Mouse (Mus musculus): ENCODE measurements around the gene Tshz2.

The Tshz2 gene

GRCm38 (mm10) chr2:169633491-169634289 lies 877 bp downstream of the Tshz2 start:
- DNase-seq (ENCODE audit: low spot score), result peak; percentile 57

- no peak for DNase-seq (ENCODE audit: low spot score)
Observed at GRCm38 (mm10) chr2:169634619-169635382, 2.0 kb downstream of the Tshz2 start.

GRCm38 (mm10) chr2:169635428-169635827 lies 2.6 kb downstream of the Tshz2 start:
- DNase-seq (ENCODE audit: low spot score), result no peak

GRCm38 (mm10) chr2:169636414-169636813 lies 3.6 kb downstream of the Tshz2 start:
- DNase-seq (ENCODE audit: low spot score), result no peak

GRCm38 (mm10) chr2:169641547-169641946 lies 8.7 kb downstream of the Tshz2 start:
- DNase-seq (ENCODE audit: low spot score), result no peak

GRCm38 (mm10) chr2:169642420-169642819 lies 9.6 kb downstream of the Tshz2 start:
- DNase-seq (ENCODE audit: low spot score), result no peak

GRCm38 (mm10) chr2:169647091-169647490 lies 14.3 kb downstream of the Tshz2 start:
- DNase-seq (ENCODE audit: low spot score), result no peak

- no peak for DNase-seq (ENCODE audit: low spot score)
Observed at GRCm38 (mm10) chr2:169649262-169649885, 16.6 kb downstream of the Tshz2 start.

- DNase-seq (ENCODE audit: low spot score), result no peak
Observed at GRCm38 (mm10) chr2:169653282-169653681, 20.5 kb downstream of the Tshz2 start.

GRCm38 (mm10) chr2:169663792-169664191 lies 31.0 kb downstream of the Tshz2 start:
- no peak for DNase-seq (ENCODE audit: low spot score)

GRCm38 (mm10) chr2:169671264-169671663 lies 38.5 kb downstream of the Tshz2 start:
- DNase-seq (ENCODE audit: low spot score), result no peak

- DNase-seq (ENCODE audit: low spot score), result no peak
Observed at GRCm38 (mm10) chr2:169673786-169674185, 41.0 kb downstream of the Tshz2 start.

GRCm38 (mm10) chr2:169674209-169674608 lies 41.4 kb downstream of the Tshz2 start:
- DNase-seq (ENCODE audit: low spot score), result no peak

GRCm38 (mm10) chr2:169679264-169679663 lies 46.5 kb downstream of the Tshz2 start:
- no peak for DNase-seq (ENCODE audit: low spot score)

- no peak for DNase-seq (ENCODE audit: low spot score)
Observed at GRCm38 (mm10) chr2:169679951-169680350, 47.1 kb downstream of the Tshz2 start.

GRCm38 (mm10) chr2:169685260-169685659 lies 52.4 kb downstream of the Tshz2 start:
- DNase-seq (ENCODE audit: low spot score), result no peak

GRCm38 (mm10) chr2:169685747-169686146 lies 52.9 kb downstream of the Tshz2 start:
- no peak for DNase-seq (ENCODE audit: low spot score)

GRCm38 (mm10) chr2:169686697-169687430 lies 54.1 kb downstream of the Tshz2 start:
- DNase-seq (ENCODE audit: low spot score), result no peak

GRCm38 (mm10) chr2:169690054-169690453 lies 57.2 kb downstream of the Tshz2 start:
- no peak for DNase-seq (ENCODE audit: low spot score)

GRCm38 (mm10) chr2:169694494-169694893 lies 61.7 kb downstream of the Tshz2 start:
- no peak for DNase-seq (ENCODE audit: low spot score)

GRCm38 (mm10) chr2:169695025-169695424 lies 62.2 kb downstream of the Tshz2 start:
- no peak for DNase-seq (ENCODE audit: low spot score)

- DNase-seq (ENCODE audit: low spot score), result no peak
Observed at GRCm38 (mm10) chr2:169699141-169699540, 66.3 kb downstream of the Tshz2 start.
